Mouse (Mus musculus): ENCODE results near the gene Nr2f2. TPM values are rescaled to one million over a fixed set of nuclear protein-coding genes. Genes with fewer than 3 reads are reported as not detected.
A peak's percentile ranks its signal among the peaks of the same experiment; 100 is the strongest.

Nr2f2 gene
- polyA plus RNA-seq, 1 experiment from 2014 or later = 120 TPM

DNA sequence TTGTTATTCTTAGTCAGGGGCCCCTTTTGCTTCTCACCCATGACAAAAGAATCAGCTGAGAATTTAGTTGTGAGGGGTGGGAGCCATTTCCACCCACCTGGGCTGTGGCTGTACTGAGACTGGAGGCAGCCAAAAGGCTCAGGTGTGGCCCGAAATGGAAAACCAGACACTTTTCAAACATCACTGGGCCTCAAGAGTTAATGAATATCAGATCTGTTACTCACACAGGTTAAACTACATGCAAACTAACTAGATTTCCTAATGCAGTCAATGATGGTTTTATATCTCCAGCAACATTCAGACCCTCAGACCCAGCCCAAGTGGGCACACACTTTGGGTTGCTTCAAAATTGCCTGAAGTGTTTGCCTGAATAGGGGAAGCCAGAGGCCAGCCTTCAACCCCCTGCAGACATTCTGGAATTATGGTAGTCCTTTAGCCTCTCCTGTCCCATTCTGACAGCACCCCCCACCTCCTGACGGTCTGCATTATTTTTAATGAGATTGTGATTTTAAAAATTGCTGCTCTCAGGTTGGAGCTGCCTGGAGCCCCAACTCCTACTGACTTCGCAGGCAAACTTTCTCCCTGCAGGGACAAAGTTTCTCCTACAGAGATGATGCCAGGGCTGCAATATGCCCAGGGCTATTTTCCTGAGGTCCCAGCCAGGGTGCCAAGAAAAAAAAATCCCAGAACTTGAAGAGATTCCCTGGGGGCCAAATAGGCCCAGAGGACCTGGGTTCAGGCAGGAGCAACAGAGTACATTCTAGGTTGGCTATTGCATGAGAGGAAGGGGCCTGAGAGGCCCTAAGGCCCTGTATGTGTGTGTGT is 9.6 kb downstream of the Nr2f2 start:
- Histone ChIP-seq H3K27me3 (ENCODE audit: control insufficient read depth, insufficient read depth, low read length) (no peaks in the 10 kb centered on the region), H3K4me2 (replicated peaks; ENCODE audit: low read depth, low read length) (peak overlapping the region; percentile 91), H3K9me3 (ENCODE audit: control insufficient read depth, low read length) (no peaks in the 10 kb centered on the region), H3K4me3 (ENCODE audit: low read depth, low read length) (peak overlapping the region; percentile 92), H3K9ac (ENCODE audit: low read depth, low read length) (peak overlapping the region; percentile 100), H3K36me3 (ENCODE audit: control insufficient read depth, insufficient read depth, low read length) (peaks cover 2% of the 10 kb centered on the region; the same call in 1 of the 2 replicates), H3K27ac (ENCODE audit: low read depth, low read length) (peak overlapping the region; percentile 100), H3K4me1 (replicated peaks; ENCODE audit: control insufficient read depth, insufficient read depth, low read length) (peaks cover 3% of the 10 kb centered on the region)
- ATAC-seq (ENCODE audit: low FRiP score) = no peak
- DNase-seq (ENCODE audit: low spot score) = peak; percentile 39
- WGBS = 18% methylated on average over 3 of the region's 3 CpGs

DNA sequence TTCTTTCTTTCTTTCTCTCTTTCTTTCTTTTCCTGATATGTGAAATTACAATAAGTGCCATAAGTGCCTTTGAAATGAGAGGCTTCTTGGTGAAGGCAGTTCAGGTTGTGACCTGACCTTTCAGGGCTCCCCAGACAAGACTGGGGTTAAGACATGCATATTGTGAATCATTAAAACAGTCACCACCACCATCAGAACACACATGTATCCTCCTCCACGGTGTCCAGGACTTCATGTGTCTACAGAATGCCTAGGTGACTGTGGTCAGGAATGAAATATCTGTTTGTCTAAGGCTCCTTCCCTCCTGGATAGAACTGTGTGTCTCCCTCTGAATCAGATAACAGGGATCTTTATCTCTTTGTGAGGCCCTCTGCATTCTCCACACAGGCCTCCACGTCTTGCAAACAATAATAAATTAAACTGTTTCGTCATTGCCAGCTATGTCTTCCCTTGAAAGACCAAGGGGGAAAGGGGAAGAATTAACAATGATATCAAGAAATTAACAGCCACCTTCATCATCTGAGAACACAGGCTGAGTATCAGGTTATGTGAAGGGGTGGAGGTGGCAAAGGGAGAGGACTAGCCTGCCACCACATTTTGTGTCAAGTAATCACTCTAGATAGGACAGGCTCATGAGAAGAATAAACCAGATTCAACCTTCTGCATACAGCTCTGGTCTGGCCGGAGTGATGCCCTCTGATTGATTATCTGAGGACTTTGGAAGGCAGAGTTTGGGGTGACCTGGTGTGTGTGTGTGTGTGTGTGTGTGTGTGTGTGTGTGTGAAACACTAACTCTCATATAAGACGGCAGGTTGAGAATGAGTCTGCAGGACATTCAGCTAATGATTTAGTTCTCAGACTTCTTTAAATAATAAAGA is 10.6 kb downstream of the Nr2f2 start:
- Histone ChIP-seq H3K4me2 (replicated peaks; ENCODE audit: low read depth, low read length) (peak overlapping the region; percentile 91), H3K36me3 (ENCODE audit: control insufficient read depth, insufficient read depth, low read length) (peaks cover 2% of the 10 kb centered on the region; the same call in 1 of the 2 replicates), H3K27ac (ENCODE audit: low read depth, low read length) (peak overlapping the region; percentile 100), H3K27me3 (ENCODE audit: control insufficient read depth, insufficient read depth, low read length) (no peaks in the 10 kb centered on the region), H3K9me3 (ENCODE audit: control insufficient read depth, low read length) (no peaks in the 10 kb centered on the region), H3K4me1 (replicated peaks; ENCODE audit: control insufficient read depth, insufficient read depth, low read length) (peaks cover 3% of the 10 kb centered on the region), H3K4me3 (ENCODE audit: low read depth, low read length) (peak overlapping the region; percentile 92), H3K9ac (ENCODE audit: low read depth, low read length) (peak overlapping the region; percentile 100)
- 3% methylated on average over 5 of the region's 5 CpGs for WGBS
- ATAC-seq (ENCODE audit: low FRiP score) (no peak), DNase-seq (ENCODE audit: low spot score) (peak; percentile 43)

DNA sequence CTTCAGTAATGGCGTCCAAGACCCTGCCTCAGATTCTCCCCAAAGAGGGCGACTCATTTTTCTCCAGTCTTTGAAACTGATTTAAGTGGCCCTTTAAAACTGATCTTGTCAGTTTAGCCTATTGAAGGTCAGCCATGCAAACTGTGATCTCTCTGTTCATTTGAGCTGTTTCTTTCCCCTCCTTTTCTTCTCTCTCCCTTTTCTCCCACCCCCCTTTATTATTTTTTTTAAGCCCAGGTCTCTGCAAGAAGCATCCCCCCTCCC is 11.2 kb downstream of the Nr2f2 start:
- no peak for DNase-seq (ENCODE audit: low spot score)
- 4% methylated on average over 2 of the region's 2 CpGs for WGBS
- H3K27me3 ChIP-seq (ENCODE audit: control insufficient read depth, insufficient read depth, low read length) = no peaks in the 10 kb centered on the region

DNA sequence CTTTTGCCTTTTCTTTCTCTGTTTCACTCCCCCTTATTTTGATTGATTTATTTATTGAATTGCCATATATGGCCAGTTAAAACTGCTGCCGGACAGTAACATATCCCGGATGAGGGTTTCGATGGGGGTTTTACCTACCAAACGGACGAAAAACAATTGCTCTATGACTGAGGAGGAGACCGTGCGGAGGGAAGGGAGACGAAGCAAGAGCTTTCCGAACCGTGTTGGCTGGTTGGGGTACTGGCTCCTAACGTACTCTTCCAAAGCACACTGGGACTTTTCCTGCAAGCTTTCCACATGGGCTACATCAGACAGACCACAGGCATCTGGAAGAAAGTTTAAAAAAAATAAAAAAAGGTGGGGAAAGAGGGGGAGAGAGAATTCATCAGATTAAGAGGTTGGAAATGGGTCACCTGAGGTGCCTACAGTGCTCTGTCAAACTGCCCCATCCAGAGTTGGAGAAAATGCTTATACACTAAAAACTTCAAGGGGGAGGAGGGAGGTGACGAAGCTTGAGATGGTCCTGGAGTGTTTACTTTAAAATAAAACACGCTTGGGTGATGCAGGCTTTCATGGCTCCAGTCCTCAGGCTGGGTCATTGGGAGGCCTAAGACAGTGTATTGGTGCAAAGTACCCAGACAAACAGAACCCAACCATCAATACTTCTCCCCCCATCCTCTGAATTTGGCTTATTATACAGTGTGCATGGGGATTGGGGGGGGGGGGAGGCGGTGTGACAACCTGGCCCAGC is 11.8 kb downstream of the Nr2f2 start:
- Histone ChIP-seq H3K27me3 (ENCODE audit: control insufficient read depth, insufficient read depth, low read length) (no peaks in the 10 kb centered on the region), H3K9ac (ENCODE audit: low read depth, low read length) (peak overlapping the region; percentile 63), H3K4me3 (ENCODE audit: low read depth, low read length) (peak overlapping the region; percentile 92), H3K4me1 (replicated peaks; ENCODE audit: control insufficient read depth, insufficient read depth, low read length) (peaks cover 7% of the 10 kb centered on the region), H3K27ac (ENCODE audit: low read depth, low read length) (peak overlapping the region; percentile 51; the same call in 1 of the 2 replicates), H3K9me3 (ENCODE audit: control insufficient read depth, low read length) (no peaks in the 10 kb centered on the region), H3K4me2 (replicated peaks; ENCODE audit: low read depth, low read length) (peak overlapping the region; percentile 91), H3K36me3 (ENCODE audit: control insufficient read depth, insufficient read depth, low read length) (peaks cover 2% of the 10 kb centered on the region; the same call in 1 of the 2 replicates)
- 3% methylated on average over 14 of the region's 14 CpGs for WGBS
- ATAC-seq (ENCODE audit: low FRiP score) (peak; percentile 14; the same call in 1 of the 2 replicates), DNase-seq (ENCODE audit: low spot score) (peak; percentile 60)

More for the DNA sequence above, 11.2 kb downstream of the Nr2f2 start:
- peak overlapping the region; percentile 51; the same call in 1 of the 2 replicates for H3K27ac ChIP-seq (ENCODE audit: low read depth, low read length)
- ATAC-seq (ENCODE audit: low FRiP score) = no peak
- peak overlapping the region; percentile 91 for H3K4me2 ChIP-seq (replicated peaks; ENCODE audit: low read depth, low read length)
- H3K36me3 ChIP-seq (ENCODE audit: control insufficient read depth, insufficient read depth, low read length) = peaks cover 2% of the 10 kb centered on the region; the same call in 1 of the 2 replicates
- peaks cover 4% of the 10 kb centered on the region for H3K4me1 ChIP-seq (replicated peaks; ENCODE audit: control insufficient read depth, insufficient read depth, low read length)
- H3K9me3 ChIP-seq (ENCODE audit: control insufficient read depth, low read length) = no peaks in the 10 kb centered on the region
- H3K4me3 ChIP-seq (ENCODE audit: low read depth, low read length) = peak overlapping the region; percentile 92
- peak overlapping the region; percentile 63 for H3K9ac ChIP-seq (ENCODE audit: low read depth, low read length)

GRCm38 (mm10) chr7:70353151-70353550 is 13.4 kb downstream of the Nr2f2 start:
- no peaks in the 10 kb centered on the region for H3K27me3 ChIP-seq (ENCODE audit: control insufficient read depth, insufficient read depth, low read length)
- peaks cover 16% of the 10 kb centered on the region for H3K4me1 ChIP-seq (replicated peaks; ENCODE audit: control insufficient read depth, insufficient read depth, low read length)
- H3K9me3 ChIP-seq (ENCODE audit: control insufficient read depth, low read length) = no peaks in the 10 kb centered on the region
- ATAC-seq (ENCODE audit: low FRiP score) (no peak), DNase-seq (ENCODE audit: low spot score) (no peak)
- 3% methylated on average over 4 of the region's 4 CpGs for WGBS
- peak overlapping the region; percentile 85 for H3K4me2 ChIP-seq (replicated peaks; ENCODE audit: low read depth, low read length)
- peak overlapping the region; percentile 59 for H3K4me3 ChIP-seq (ENCODE audit: low read depth, low read length)
- peaks cover 2% of the 10 kb centered on the region; the same call in 1 of the 2 replicates for H3K36me3 ChIP-seq (ENCODE audit: control insufficient read depth, insufficient read depth, low read length)
- H3K27ac ChIP-seq (ENCODE audit: low read depth, low read length) = peak overlapping the region; percentile 20; the same call in 1 of the 2 replicates
- H3K9ac ChIP-seq (ENCODE audit: low read depth, low read length) = peak overlapping the region; percentile 64

DNA sequence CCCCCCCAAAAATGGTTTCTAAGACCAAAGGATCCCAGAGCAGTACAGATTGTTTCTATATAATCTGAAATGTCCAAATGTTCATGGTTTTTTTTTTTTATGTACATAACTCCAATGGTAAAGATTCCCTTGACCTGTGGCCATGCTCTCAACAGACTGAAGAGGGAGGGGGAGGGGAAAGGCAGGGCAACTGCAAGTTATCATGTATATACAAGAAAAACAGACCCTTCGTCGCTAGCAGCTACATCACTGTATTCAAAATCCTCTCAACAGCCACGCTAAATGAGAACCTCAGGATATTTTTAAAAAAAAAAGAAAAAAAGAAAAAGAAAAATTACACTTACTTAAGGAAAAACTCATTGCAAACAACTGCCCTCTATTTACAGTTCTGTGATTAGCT is 13.9 kb downstream of the Nr2f2 start:
- no peak for DNase-seq (ENCODE audit: low spot score)
- Histone ChIP-seq H3K9me3 (ENCODE audit: control insufficient read depth, low read length) (no peaks in the 10 kb centered on the region), H3K9ac (ENCODE audit: low read depth, low read length) (peak overlapping the region; percentile 89; the same call in 1 of the 2 replicates), H3K4me2 (replicated peaks; ENCODE audit: low read depth, low read length) (peak overlapping the region; percentile 85), H3K27ac (ENCODE audit: low read depth, low read length) (peak overlapping the region; percentile 99), H3K36me3 (ENCODE audit: control insufficient read depth, insufficient read depth, low read length) (peaks cover 2% of the 10 kb centered on the region; the same call in 1 of the 2 replicates), H3K27me3 (ENCODE audit: control insufficient read depth, insufficient read depth, low read length) (no peaks in the 10 kb centered on the region), H3K4me1 (replicated peaks; ENCODE audit: control insufficient read depth, insufficient read depth, low read length) (peaks cover 20% of the 10 kb centered on the region), H3K4me3 (ENCODE audit: low read depth, low read length) (peak overlapping the region; percentile 59)
- no peak for ATAC-seq (ENCODE audit: low FRiP score)
- 2% methylated on average over 3 of the region's 3 CpGs for WGBS

GRCm38 (mm10) chr7:70351981-70352560 is 14.5 kb downstream of the Nr2f2 start:
- DNase-seq (ENCODE audit: low spot score) (no peak), ATAC-seq (ENCODE audit: low FRiP score) (no peak)
- no peaks in the 10 kb centered on the region for H3K9me3 ChIP-seq (ENCODE audit: control insufficient read depth, low read length)
- no peaks in the 10 kb centered on the region for H3K27me3 ChIP-seq (ENCODE audit: control insufficient read depth, insufficient read depth, low read length)
- peaks cover 21% of the 10 kb centered on the region for H3K4me1 ChIP-seq (replicated peaks; ENCODE audit: control insufficient read depth, insufficient read depth, low read length)
- H3K9ac ChIP-seq (ENCODE audit: low read depth, low read length) = peak overlapping the region; percentile 89
- peak overlapping the region; percentile 99 for H3K27ac ChIP-seq (ENCODE audit: low read depth, low read length)
- peak overlapping the region; percentile 85 for H3K4me2 ChIP-seq (replicated peaks; ENCODE audit: low read depth, low read length)
- peak overlapping the region; percentile 59 for H3K4me3 ChIP-seq (ENCODE audit: low read depth, low read length)
- H3K36me3 ChIP-seq (ENCODE audit: control insufficient read depth, insufficient read depth, low read length) = no peaks in the 10 kb centered on the region
- 0% methylated on average over 1 of the region's 1 CpGs for WGBS

Data from hindbrain, embryonic 11.5 days (tissue).